Mouse (Mus musculus) CD8-positive naive resting alpha-beta T cell, adult 2 months (primary cell): ENCODE results near the gene Gm21312.
"Not testable (repeated sequence)": the region's sequence is repeated elsewhere in the genome, so short reads cannot be mapped to it uniquely, and the experiment has no call there.

ENCODE experiments used
- DNase-seq, 2 experiments: peaks; one replicate each; pipeline ENCODE4 v3.0.0; 2022; ENCODE audit warnings: low read depth in 2 of 2, low spot score in 2 of 2

Gene Gm21312

DNA sequence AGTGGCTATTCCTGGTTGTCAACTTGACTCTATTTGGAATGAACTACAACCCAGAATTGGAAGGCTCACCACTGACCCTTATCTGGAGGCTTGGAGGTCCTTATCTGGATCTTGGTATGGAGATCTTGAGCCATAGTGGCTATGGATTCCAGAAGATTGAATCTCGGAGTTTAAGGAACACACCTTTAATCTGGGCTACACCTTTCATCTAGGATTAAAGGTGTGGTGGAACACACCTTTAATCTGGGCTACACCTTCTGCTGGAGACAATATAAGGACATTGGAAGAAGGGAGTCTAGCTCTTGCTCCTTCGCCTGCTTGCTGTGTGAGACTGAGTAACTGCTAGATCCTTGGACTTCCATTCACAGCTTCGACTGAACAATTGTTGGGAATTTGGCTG, at the start of gene Gm21312:
Gene Gm21312 (plus strand): TSS at position 301 of the 400 bp plus-strand sequence.
- not testable (repeated sequence) for DNase-seq

DNA sequence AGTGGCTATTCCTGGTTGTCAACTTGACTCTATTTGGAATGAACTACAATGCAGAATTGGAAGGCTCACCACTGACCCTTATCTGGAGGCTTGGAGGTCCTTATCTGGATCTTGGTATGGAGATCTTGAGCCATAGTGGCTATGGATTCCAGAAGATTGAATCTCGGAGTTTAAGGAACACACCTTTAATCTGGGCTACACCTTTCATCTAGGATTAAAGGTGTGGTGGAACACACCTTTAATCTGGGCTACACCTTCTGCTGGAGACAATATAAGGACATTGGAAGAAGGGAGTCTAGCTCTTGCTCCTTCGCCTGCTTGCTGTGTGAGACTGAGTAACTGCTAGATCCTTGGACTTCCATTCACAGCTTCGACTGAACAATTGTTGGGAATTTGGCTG, 34.1 kb upstream of the Gm21312 start, which contains the start of gene Gm21293:
Gene Gm21293 (plus strand): TSS at position 301 of the 400 bp plus-strand sequence.
- not testable (repeated sequence) for DNase-seq

DNA sequence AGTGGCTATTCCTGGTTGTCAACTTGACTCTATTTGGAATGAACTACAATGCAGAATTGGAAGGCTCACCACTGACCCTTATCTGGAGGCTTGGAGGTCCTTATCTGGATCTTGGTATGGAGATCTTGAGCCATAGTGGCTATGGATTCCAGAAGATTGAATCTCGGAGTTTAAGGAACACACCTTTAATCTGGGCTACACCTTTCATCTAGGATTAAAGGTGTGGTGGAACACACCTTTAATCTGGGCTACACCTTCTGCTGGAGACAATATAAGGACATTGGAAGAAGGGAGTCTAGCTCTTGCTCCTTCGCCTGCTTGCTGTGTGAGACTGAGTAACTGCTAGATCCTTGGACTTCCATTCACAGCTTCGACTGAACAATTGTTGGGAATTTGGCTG, 25.6 kb upstream of the Gm21312 start, which contains the start of gene Gm6763:
Gene Gm6763 (plus strand): TSS at position 301 of the 400 bp plus-strand sequence.
- DNase-seq, result not testable (repeated sequence)

DNA sequence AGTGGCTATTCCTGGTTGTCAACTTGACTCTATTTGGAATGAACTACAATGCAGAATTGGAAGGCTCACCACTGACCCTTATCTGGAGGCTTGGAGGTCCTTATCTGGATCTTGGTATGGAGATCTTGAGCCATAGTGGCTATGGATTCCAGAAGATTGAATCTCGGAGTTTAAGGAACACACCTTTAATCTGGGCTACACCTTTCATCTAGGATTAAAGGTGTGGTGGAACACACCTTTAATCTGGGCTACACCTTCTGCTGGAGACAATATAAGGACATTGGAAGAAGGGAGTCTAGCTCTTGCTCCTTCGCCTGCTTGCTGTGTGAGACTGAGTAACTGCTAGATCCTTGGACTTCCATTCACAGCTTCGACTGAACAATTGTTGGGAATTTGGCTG, 17.1 kb upstream of the Gm21312 start, which contains the start of gene Gm8764:
Gene Gm8764 (plus strand): TSS at position 301 of the 400 bp plus-strand sequence.
- DNase-seq, result not testable (repeated sequence)

DNA sequence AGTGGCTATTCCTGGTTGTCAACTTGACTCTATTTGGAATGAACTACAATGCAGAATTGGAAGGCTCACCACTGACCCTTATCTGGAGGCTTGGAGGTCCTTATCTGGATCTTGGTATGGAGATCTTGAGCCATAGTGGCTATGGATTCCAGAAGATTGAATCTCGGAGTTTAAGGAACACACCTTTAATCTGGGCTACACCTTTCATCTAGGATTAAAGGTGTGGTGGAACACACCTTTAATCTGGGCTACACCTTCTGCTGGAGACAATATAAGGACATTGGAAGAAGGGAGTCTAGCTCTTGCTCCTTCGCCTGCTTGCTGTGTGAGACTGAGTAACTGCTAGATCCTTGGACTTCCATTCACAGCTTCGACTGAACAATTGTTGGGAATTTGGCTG, 8.6 kb upstream of the Gm21312 start, which contains the start of gene Gm21304:
Gene Gm21304 (plus strand): TSS at position 301 of the 400 bp plus-strand sequence.
- not testable (repeated sequence) for DNase-seq

DNA sequence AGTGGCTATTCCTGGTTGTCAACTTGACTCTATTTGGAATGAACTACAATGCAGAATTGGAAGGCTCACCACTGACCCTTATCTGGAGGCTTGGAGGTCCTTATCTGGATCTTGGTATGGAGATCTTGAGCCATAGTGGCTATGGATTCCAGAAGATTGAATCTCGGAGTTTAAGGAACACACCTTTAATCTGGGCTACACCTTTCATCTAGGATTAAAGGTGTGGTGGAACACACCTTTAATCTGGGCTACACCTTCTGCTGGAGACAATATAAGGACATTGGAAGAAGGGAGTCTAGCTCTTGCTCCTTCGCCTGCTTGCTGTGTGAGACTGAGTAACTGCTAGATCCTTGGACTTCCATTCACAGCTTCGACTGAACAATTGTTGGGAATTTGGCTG, 8.4 kb downstream of the Gm21312 start, which contains the start of gene Gm20765:
Gene Gm20765 (plus strand): TSS at position 301 of the 400 bp plus-strand sequence.
- DNase-seq, result not testable (repeated sequence)

DNA sequence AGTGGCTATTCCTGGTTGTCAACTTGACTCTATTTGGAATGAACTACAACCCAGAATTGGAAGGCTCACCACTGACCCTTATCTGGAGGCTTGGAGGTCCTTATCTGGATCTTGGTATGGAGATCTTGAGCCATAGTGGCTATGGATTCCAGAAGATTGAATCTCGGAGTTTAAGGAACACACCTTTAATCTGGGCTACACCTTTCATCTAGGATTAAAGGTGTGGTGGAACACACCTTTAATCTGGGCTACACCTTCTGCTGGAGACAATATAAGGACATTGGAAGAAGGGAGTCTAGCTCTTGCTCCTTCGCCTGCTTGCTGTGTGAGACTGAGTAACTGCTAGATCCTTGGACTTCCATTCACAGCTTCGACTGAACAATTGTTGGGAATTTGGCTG, 16.9 kb downstream of the Gm21312 start, which contains the start of gene Gm4340:
Gene Gm4340 (plus strand): TSS at position 301 of the 400 bp plus-strand sequence.
- not testable (repeated sequence) for DNase-seq

DNA sequence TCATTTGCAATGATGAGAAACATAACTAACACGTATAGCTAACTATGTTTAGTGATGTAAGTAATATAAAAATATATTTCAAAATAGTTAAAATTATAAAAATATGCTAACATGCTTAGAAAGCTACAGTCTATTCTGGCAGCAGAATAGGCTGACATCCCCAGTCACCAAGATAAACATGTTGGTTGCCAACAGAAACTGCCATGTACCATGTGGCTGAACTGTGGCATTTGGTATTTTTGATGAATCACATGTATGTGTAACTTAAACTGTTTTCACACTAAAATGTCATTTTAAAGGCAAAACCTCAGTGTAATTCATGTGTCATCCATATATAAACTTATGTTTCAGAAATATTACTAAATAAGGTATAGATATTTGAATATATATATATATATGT, 32.8 kb downstream of the Gm21312 start:
- no peak for DNase-seq

DNA sequence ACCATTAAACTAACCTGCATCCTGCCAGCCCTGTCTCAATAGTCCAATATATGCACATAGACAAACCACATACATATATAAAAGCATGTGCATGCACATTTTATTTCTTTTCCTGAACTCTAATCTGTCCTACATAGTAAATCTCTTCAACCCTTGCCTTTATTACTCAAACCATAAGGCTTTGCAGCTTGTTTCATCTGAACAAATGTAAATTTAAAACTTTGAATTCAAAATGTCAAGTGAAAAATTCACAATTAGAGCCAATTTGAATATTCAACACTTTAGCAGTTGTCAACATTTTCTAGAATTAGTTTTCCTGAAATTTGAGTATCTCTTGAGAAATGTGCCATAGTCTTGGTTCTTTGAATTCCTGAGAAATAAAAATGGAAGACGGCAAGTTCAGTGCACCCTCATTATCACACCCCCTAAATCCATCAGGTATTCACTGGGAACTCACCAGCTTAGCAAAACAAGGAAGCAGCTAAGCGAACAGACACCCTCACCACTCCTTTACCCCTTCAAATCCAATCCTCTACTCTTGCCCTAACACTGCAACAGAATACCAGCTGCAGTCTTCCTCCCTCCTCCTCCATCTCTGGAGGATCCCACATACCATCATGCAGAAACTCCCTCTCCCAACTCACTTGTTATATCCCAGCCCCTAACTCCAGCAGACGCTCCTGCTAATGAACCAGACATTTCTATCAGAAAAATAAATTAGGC, 33.6 kb downstream of the Gm21312 start:
- no peak for DNase-seq

DNA sequence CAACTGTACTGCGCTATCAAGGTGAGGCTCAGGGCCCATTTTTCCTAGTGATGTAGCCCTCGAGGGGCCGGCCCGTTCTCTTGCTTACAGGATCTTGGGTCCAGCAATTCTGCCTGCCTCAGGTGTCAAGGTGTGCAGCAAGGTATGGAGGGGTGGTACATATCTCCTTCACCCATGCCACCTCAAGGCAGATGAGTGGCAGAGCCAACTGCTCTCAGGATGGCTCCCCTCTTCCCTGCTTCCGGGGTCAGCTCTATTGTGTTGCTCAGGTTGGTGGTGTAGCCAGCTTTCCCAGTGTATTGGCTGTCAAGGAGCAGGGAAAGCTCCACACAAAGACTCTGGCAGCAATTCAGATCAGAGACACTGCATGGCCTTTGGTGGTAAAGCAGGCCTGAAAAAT, 37.7 kb downstream of the Gm21312 start:
- DNase-seq, result no peak

DNA sequence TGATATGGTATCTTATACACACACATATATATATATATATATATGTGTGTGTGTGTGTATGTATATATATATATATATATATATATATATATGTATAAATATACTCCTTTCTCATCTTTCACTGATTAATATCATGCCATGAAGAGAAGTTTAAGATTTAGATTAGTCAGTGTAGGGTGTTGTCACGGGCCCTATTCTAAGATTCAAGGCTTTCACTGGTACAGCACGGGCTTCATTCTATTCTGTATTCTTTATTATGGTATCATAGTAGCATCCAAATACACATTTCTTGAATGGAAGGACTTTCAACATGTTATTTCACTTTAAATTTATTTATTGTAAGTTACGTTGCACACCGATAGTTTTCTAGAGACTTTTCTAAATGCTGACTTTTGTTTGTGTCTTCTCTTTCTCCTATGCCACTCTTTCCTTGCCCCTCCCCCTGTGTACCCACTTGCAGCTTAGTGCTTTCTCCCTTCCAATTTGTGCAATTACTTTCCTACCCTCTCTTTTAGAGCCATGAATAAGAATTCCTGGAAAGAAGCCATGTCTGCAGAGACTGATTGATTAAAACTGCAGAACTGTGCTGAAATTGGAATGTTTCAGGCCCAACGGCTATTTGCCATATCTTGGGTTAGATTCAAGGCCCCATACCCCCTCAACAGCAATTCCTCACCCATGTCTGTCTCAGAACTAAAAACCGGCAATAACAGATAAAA, 43.6 kb downstream of the Gm21312 start:
- no peak for DNase-seq
